Mouse (Mus musculus) bone marrow, adult 2 months (tissue): ENCODE measurements around the gene Arhgap10.

ENCODE experiments used
- CTCF ChIP-seq: fragments of 200-500 bp; IDR thresholded peaks from 2 replicates; pipeline ENCODE4 v1.5.1; 2011; ENCODE audit warnings: low read length, control low read depth; ENCODE audit not compliant: control insufficient read depth, insufficient read depth
- POLR2A ChIP-seq: fragments of 200-500 bp; IDR thresholded peaks from 2 replicates; pipeline ENCODE4 v1.6.1; 2011; ENCODE audit warnings: low read depth, mild to moderate bottlenecking, control low read depth, low read length, borderline replicate concordance; ENCODE audit not compliant: control insufficient read depth

DNA sequence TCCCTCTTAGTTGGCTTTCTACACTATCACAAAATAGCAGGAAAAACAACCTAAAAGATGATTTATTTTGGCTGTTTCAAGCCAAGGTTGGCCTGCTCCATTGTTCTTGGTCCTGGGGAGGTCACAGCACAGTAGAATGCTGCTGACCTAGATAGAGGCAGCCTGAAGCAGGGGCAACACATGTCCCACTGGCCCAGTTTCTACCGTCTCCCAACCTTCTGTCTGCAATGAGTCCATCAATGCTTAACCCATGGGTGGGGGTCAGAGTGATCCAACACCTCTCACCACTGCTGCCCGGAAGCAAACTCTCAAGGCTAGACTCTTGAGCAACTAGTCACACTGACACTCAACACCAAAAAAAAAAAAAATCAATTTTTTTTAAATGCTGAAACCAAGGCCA, 31.0 kb downstream of the Arhgap10 start:
- TF ChIP-seq CTCF (no peak), POLR2A (no peak)
